Mouse (Mus musculus) E14TG2a.4 (cell line): Measurements from ENCODE around the gene Slc39a11.

ENCODE experiments used
- CTCF ChIP-seq: conservative IDR thresholded peaks from 2 replicates; pipeline ENCODE4 v1.5.1; 2014; ENCODE audit warnings: low read length
- NANOG ChIP-seq: IDR thresholded peaks from 2 replicates; pipeline ENCODE4 v1.6.1; 2014; ENCODE audit warnings: borderline replicate concordance, low read length, mixed read lengths
- POU5F1 ChIP-seq: IDR thresholded peaks from 2 replicates; pipeline ENCODE4 v1.6.1; 2014; ENCODE audit warnings: low read length, borderline replicate concordance

DNA sequence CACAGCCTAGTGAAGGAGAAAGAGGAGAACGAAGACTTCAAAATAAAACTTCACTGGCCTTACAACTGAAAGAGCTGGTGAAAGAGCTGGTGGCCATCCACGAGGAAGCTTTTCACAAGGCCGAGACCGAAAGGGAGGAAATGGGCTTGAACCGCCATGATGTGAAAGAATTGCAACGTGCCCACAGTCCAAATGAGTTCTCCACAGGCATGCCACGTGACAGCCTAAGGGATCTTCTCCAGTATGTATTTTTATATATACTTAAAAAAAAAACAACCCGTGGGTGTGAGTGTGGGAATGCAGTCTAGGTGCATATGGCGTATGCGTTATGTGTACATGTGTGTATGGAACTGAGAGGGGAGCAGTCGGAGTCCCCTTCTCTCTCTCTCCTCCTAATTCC lies 207.8 kb downstream of the Slc39a11 start:
- TF ChIP-seq CTCF (no peak), NANOG (no peak), POU5F1 (no peak)
